Mouse (Mus musculus): ENCODE results near the gene Casp9.

- TF ChIP-seq EP300 (IDR thresholded peaks at IDR 0.05; ENCODE audit: low read depth in 1 of 2, low read length in 2 of 2) (no peak), ZKSCAN1 (IDR thresholded peaks at IDR 0.05; ENCODE audit: low read depth, low read length) (no peak), POLR2AphosphoS5 (IDR thresholded peaks at IDR 0.05; ENCODE audit: borderline replicate concordance, low read depth, low read length) (no peak), CTCF (IDR thresholded peaks at IDR 0.05 in 2 of 3, conservative IDR thresholded peaks at IDR 0.05 in 1 of 3; ENCODE audit: control insufficient read depth in 1 of 3, insufficient read depth in 1 of 3, low read depth in 2 of 3, low read length in 3 of 3, poor library complexity in 1 of 3, severe bottlenecking in 1 of 3) (no peak), ZNF384 (IDR thresholded peaks at IDR 0.05; ENCODE audit: low read depth, low read length) (no peak), USF1 (IDR thresholded peaks at IDR 0.05; ENCODE audit: low read depth, low read length) (no peak)
These were observed 68.3 kb downstream of the Casp9 start for GRCm38 (mm10) chr4:141861591-141862295.
